ENCODE assay signal across 9 mouse cellular contexts in genomic region chr6:39225876-39226609, GRCm38 (mm10). TPM values are rescaled to one million over a fixed set of nuclear protein-coding genes. Genes with fewer than 3 reads are reported as not detected.
DNase-seq lines count a peak whose midpoint lies in the region; ATAC-seq lines count a peak whose summit lies in the region.
"Had no signal": no experiment of that assay in that cellular context is flagged by ENCODE, and none has a peak within 500 bp of the region (broad histone marks: within the 10 kb centered on the region; RNA-seq: fewer than 3 reads in every experiment).

No protein-coding gene starts in this region.

- H3K9ac ChIP-seq in limb, embryonic 13.5 days = 0 out of 2 replicates have a peak overlapping the region, but pooled peaks have one; percentile 31
- no peak overlapping the region for H3K9ac ChIP-seq in forebrain, embryonic 12.5 days
- no peak overlapping the region; the same call in 1 of the 2 replicates for H3K9ac ChIP-seq in midbrain, embryonic 14.5 days (replicated peaks; ENCODE audit: low read length)

- H3K9me3 ChIP-seq in limb, embryonic 13.5 days = no peaks in the 10 kb centered on the region
- H3K9me3 ChIP-seq in limb, embryonic 10.5 days (replicated peaks) = no peaks in the 10 kb centered on the region
- H3K9me3 ChIP-seq in forebrain, embryonic 12.5 days = no peaks in the 10 kb centered on the region
- no peaks in the 10 kb centered on the region for H3K9me3 ChIP-seq in midbrain, embryonic 14.5 days (ENCODE audit: control insufficient read depth, low read length)

- WGBS in limb, embryonic 13.5 days = 28% methylated on average over 7 of the region's 7 CpGs
- 31% methylated on average over 7 of the region's 7 CpGs for WGBS in limb, embryonic 10.5 days
- WGBS in forebrain, embryonic 12.5 days = 6% methylated on average over 7 of the region's 7 CpGs
- WGBS in midbrain, embryonic 14.5 days = 9% methylated on average over 7 of the region's 7 CpGs

- H3K4me3 ChIP-seq in limb, embryonic 13.5 days = no peak overlapping the region
- no peak overlapping the region for H3K4me3 ChIP-seq in limb, embryonic 10.5 days
- no peak overlapping the region for H3K4me3 ChIP-seq in forebrain, embryonic 12.5 days (replicated peaks)
- H3K4me3 ChIP-seq in midbrain, embryonic 14.5 days (replicated peaks; ENCODE audit: low read depth, low read length) = no peak overlapping the region

- no peak for DNase-seq in limb, embryonic 10.5 days (ENCODE audit: low spot score)
- DNase-seq in brain, adult 2 months (ENCODE audit: low read depth, low spot score) = peak; percentile 62
- peak; percentile 36 for DNase-seq in midbrain, embryonic 14.5 days
- no peak for DNase-seq in adrenal gland, postnatal 14 days
- DNase-seq in adrenal gland, adult 18-20 months (ENCODE audit: low spot score in 2 of 2) = no peak
- no peak for DNase-seq in left cerebral cortex, adult 18-20 months (ENCODE audit: low spot score in 2 of 2)
- DNase-seq: lung, adult 18-20 months had no signal

- H3K36me3 ChIP-seq in limb, embryonic 13.5 days = no peaks in the 10 kb centered on the region
- H3K36me3 ChIP-seq in limb, embryonic 10.5 days = no peaks in the 10 kb centered on the region
- H3K36me3 ChIP-seq in forebrain, embryonic 12.5 days (replicated peaks) = no peaks in the 10 kb centered on the region
- no peaks in the 10 kb centered on the region for H3K36me3 ChIP-seq in midbrain, embryonic 14.5 days (ENCODE audit: control insufficient read depth, insufficient read depth, low read length)

- peaks cover 8% of the 10 kb centered on the region; the same call in 1 of the 2 replicates for H3K4me1 ChIP-seq in limb, embryonic 13.5 days
- 0 out of 2 replicates have a peak, but pooled peaks cover 3% of the 10 kb centered on the region for H3K4me1 ChIP-seq in limb, embryonic 10.5 days
- H3K4me1 ChIP-seq in forebrain, embryonic 12.5 days = peaks cover 11% of the 10 kb centered on the region
- 0 out of 2 replicates have a peak, but pooled peaks cover 3% of the 10 kb centered on the region for H3K4me1 ChIP-seq in midbrain, embryonic 14.5 days (ENCODE audit: control insufficient read depth, insufficient read depth, low read length)

- ATAC-seq in limb, embryonic 13.5 days (ENCODE audit: low FRiP score, low read depth) = no peak
- ATAC-seq in forebrain, embryonic 12.5 days (ENCODE audit: low FRiP score) = peak; percentile 88; the same call in 1 of the 2 replicates
- ATAC-seq in midbrain, embryonic 14.5 days (ENCODE audit: low FRiP score, low TSS enrichment) = no peak; the same call in 1 of the 2 replicates

- no peak overlapping the region for H3K27ac ChIP-seq in limb, embryonic 13.5 days
- no peak overlapping the region for H3K27ac ChIP-seq in limb, embryonic 10.5 days
- peak overlapping the region; percentile 75 for H3K27ac ChIP-seq in forebrain, embryonic 12.5 days
- H3K27ac ChIP-seq in midbrain, embryonic 14.5 days (replicated peaks; ENCODE audit: low read depth, low read length) = 0 out of 2 replicates have a peak overlapping the region, but pooled peaks have one; percentile 26

- H3K27me3 ChIP-seq in limb, embryonic 13.5 days = no peaks in the 10 kb centered on the region
- no peaks in the 10 kb centered on the region for H3K27me3 ChIP-seq in limb, embryonic 10.5 days (ENCODE audit: low read depth, poor library complexity, severe bottlenecking)
- no peaks in the 10 kb centered on the region for H3K27me3 ChIP-seq in forebrain, embryonic 12.5 days
- no peaks in the 10 kb centered on the region for H3K27me3 ChIP-seq in midbrain, embryonic 14.5 days (ENCODE audit: control insufficient read depth, insufficient read depth, low read length)

- peak overlapping the region; percentile 5; the same call in 1 of the 2 replicates for H3K4me2 ChIP-seq in limb, embryonic 13.5 days (replicated peaks)
- peak overlapping the region; percentile 31 for H3K4me2 ChIP-seq in forebrain, embryonic 12.5 days
- H3K4me2 ChIP-seq in midbrain, embryonic 14.5 days (ENCODE audit: low read length) = peak overlapping the region; percentile 17; the same call in 1 of the 2 replicates

RNA-seq across cellular contexts. Expression of gene Kdm7a, which starts 19.5 kb away (rescaled TPM):
- 7.2 and 7.8 TPM in 2 replicates for polyA plus RNA-seq in limb, embryonic 13.5 days (2015; fragmentation: Nextera tagmentation; extraction: Ambion mirVana)
- 8.1 and 9.3 TPM in 2 replicates for polyA plus RNA-seq in limb, embryonic 10.5 days (2016; fragmentation: Nextera tagmentation; extraction: Ambion mirVana)
- 16.8 and 18.1 TPM in 2 replicates for polyA plus RNA-seq in forebrain, embryonic 12.5 days (2016; fragmentation: Nextera tagmentation; extraction: Ambion mirVana)
- 6.4 and 10.7 TPM in 2 replicates for polyA plus RNA-seq in midbrain, embryonic 14.5 days (2014; fragmentation: Nextera tagmentation; extraction: Ambion mirVana)
- 17.0 and 19.5 TPM in 2 replicates for total RNA-seq in adrenal gland, postnatal 14 days (2021)
- total RNA-seq in adrenal gland, adult 18-20 months (2021) = 10 to 100 TPM; 11.6 to 12.9 TPM
- 10 to 100 TPM; 40.2 to 47.6 TPM for total RNA-seq in left cerebral cortex, adult 18-20 months (2021)

Comparison
In these comparisons a context has a peak if more than half of its experiments do, and no peak if none do; other contexts are left out.
1. H3K27ac ChIP-seq: peak in forebrain, embryonic 12.5 days (single experiment) and midbrain, embryonic 14.5 days (single experiment); none in limb, embryonic 13.5 days (single experiment) and limb, embryonic 10.5 days (single experiment).
2. DNase-seq: peak in brain, adult 2 months (single experiment) and midbrain, embryonic 14.5 days (single experiment); none in limb, embryonic 10.5 days (single experiment), adrenal gland, postnatal 14 days (single experiment), adrenal gland, adult 18-20 months (0 of 2) and left cerebral cortex, adult 18-20 months (0 of 2).
3. Peak in every context shown above with its lines, with median percentiles within 50 percentile points of each other: H3K4me2 ChIP-seq.